Mouse (Mus musculus) liver, embryonic 14.5 days (tissue): Measurements from ENCODE around the gene Thsd4.

Experiments
- CTCF ChIP-seq: IDR thresholded peaks from 2 replicates; pipeline ENCODE4 v1.5.1; 2016; ENCODE audit warnings: antibody characterized with exemption, low read depth, control low read depth
- EP300 ChIP-seq: IDR thresholded peaks from 2 replicates; pipeline ENCODE4 v1.6.1; 2016; ENCODE audit warnings: antibody characterized with exemption, low read depth

DNA sequence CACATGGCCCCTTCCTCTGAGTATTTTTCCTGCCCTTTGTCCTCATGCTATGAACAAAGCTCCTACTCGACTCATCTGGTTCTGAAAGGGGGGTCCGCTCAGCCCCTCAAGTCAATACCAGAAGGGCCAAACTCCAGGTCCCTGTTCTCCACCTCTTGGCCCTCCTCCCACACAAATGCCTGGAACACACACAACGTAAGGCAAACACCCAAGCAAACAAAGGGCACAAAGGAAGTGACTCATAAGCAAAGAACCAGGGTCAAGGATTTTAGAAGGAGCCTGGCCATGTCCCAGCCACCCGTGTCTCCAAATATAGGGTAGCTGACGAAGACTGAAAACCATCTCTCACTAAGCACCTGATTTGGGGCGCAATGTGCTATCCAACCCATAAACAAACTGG, 19.6 kb downstream of the Thsd4 start:
- TF ChIP-seq CTCF (no peak), EP300 (no peak)
